Comparison of ENCODE assay signal across 14 mouse cellular contexts in genomic region chr13:35129475-35129874, GRCm38 (mm10).
DNase-seq lines count a peak whose midpoint lies in the region.
"Had no signal": no experiment of that assay in that cellular context is flagged by ENCODE, and none has a peak within 500 bp of the region (broad histone marks: within the 10 kb centered on the region; RNA-seq: fewer than 3 reads in every experiment).

No protein-coding gene starts in this region.

- DNase-seq in spleen, postnatal 36 days (ENCODE audit: low spot score in 2 of 2) = peak; percentile 11 to 20
- no peak for DNase-seq in spleen, postnatal 14 days (ENCODE audit: low spot score in 2 of 2)
- DNase-seq in T-cell, adult 2 months (ENCODE audit: low spot score) = peak; percentile 72
- DNase-seq in naive thymus-derived CD4-positive, alpha-beta T cell, adult 2 months (ENCODE audit: low read depth) = peak; percentile 81
- DNase-seq in thymus, postnatal 4 days = peak; percentile 61
- DNase-seq in cerebellum, postnatal 4 days (ENCODE audit: low spot score in 2 of 2) = no peak
- DNase-seq in adrenal gland, adult 2 months = no peak
- DNase-seq: adrenal gland, adult 8-10 months; cerebellum, adult 2 months; embryo, embryonic 11 days; lung, adult 18-20 months; lung, postnatal 36 days; midbrain, embryonic 14.5 days; right cerebral cortex, postnatal 14 days had no signal

Comparison
In these comparisons a context has a peak if more than half of its experiments do, and no peak if none do; other contexts are left out.
1. DNase-seq: peak in spleen, postnatal 36 days (2 of 2), T-cell, adult 2 months (single experiment), naive thymus-derived CD4-positive, alpha-beta T cell, adult 2 months (single experiment) and thymus, postnatal 4 days (single experiment); none in spleen, postnatal 14 days (0 of 2), cerebellum, postnatal 4 days (0 of 2) and adrenal gland, adult 2 months (single experiment).